Mouse (Mus musculus) midbrain, embryonic 10.5 days (tissue): ENCODE measurements at regions not wholly inside any gene's neighbourhood (a gene's known extent, or its start where the extent isn't known, plus 50 kb on each side); places are given as distances from the start of the nearest gene placed in this dataset.

Experiments used
- DNase-seq: peaks from one replicate; pipeline ENCODE4 v3.0.0-alpha.2; 2017; ENCODE audit warnings: low spot score
- H3K27ac ChIP-seq: fragments of 300-500 bp; sonication (generic); replicated peaks from 2 replicates; pipeline ENCODE4 v1.5.1; 2016; ENCODE audit warnings: mild to moderate bottlenecking
- H3K27me3 ChIP-seq: fragments of 300-500 bp; sonication (generic); 2 replicates; pipeline ENCODE4 v1.6.1; 2016; ENCODE audit warnings: low read depth, mild to moderate bottlenecking; ENCODE audit not compliant: poor library complexity, severe bottlenecking
- H3K36me3 ChIP-seq: fragments of 300-500 bp; sonication (generic); 2 replicates; pipeline ENCODE4 v1.6.1; 2016; ENCODE audit warnings: mild to moderate bottlenecking, moderate library complexity
- H3K4me1 ChIP-seq: fragments of 300-500 bp; sonication (generic); 2 replicates; pipeline ENCODE4 v1.6.1; 2016
- H3K4me3 ChIP-seq: fragments of 300-500 bp; sonication (generic); 2 replicates; pipeline ENCODE4 v1.5.1; 2016; ENCODE audit warnings: mild to moderate bottlenecking, moderate library complexity
- H3K9me3 ChIP-seq: fragments of 300-500 bp; sonication (generic); replicated peaks from 2 replicates; pipeline ENCODE4 v1.6.1; 2016; ENCODE audit warnings: mild to moderate bottlenecking
- WGBS: fragments of 180-500 bp; shearing (Covaris S2); methylation state at CpG from one replicate; pipeline ENCODE4 v1.1.7; 2016; 5-methylcytosine and 5-hydroxymethylcytosine counted together

GRCm38 (mm10) chr16:26157606-26158005 is 52.0 kb upstream of the P3h2 start:
- no peak for DNase-seq
- WGBS = 88% methylated on average over 5 of the region's 5 CpGs
- Histone ChIP-seq H3K27me3 (no peaks in the 10 kb centered on the region), H3K27ac (no peak overlapping the region), H3K36me3 (no peaks in the 10 kb centered on the region), H3K4me3 (no peak overlapping the region), H3K4me1 (no peaks in the 10 kb centered on the region), H3K9me3 (no peaks in the 10 kb centered on the region)
